Mouse (Mus musculus): ENCODE results near the gene Dgkz. TPM values are rescaled to one million over a fixed set of nuclear protein-coding genes. Genes with fewer than 3 reads are reported as not detected.

The Dgkz gene
- polyA plus RNA-seq, 1 experiment from 2014 or later = 53.2 TPM

GRCm38 (mm10) chr2:91939303-91939935, 36.2 kb downstream of the Dgkz start:
- Histone ChIP-seq H3K4me2 (replicated peaks; ENCODE audit: low read depth) (no peak overlapping the region), H3K27ac (ENCODE audit: low read depth, low read length) (no peak overlapping the region), H3K4me3 (ENCODE audit: low read depth, low read length) (no peak overlapping the region), H3K36me3 (ENCODE audit: control insufficient read depth, insufficient read depth) (peaks cover 91% of the 10 kb centered on the region), H3K27me3 (replicated peaks; ENCODE audit: control insufficient read depth, insufficient read depth, low read length) (no peaks in the 10 kb centered on the region), H3K9me3 (ENCODE audit: control insufficient read depth) (no peaks in the 10 kb centered on the region), H3K4me1 (replicated peaks; ENCODE audit: control insufficient read depth, insufficient read depth, low read length) (no peaks in the 10 kb centered on the region), H3K9ac (ENCODE audit: low read depth, low read length) (no peak overlapping the region)
- no peak for TF ChIP-seq CTCF (IDR thresholded peaks at IDR 0.05; ENCODE audit: low read depth)
- 79% methylated on average over 15 of the region's 15 CpGs for WGBS
- ATAC-seq = no peak

GRCm38 (mm10) chr2:91936154-91936553, 39.5 kb downstream of the Dgkz start:
- Histone ChIP-seq H3K9ac (ENCODE audit: low read depth, low read length) (no peak overlapping the region), H3K27ac (ENCODE audit: low read depth, low read length) (no peak overlapping the region; the same call in 1 of the 2 replicates), H3K27me3 (replicated peaks; ENCODE audit: control insufficient read depth, insufficient read depth, low read length) (no peaks in the 10 kb centered on the region), H3K4me2 (replicated peaks; ENCODE audit: low read depth) (no peak overlapping the region), H3K4me1 (replicated peaks; ENCODE audit: control insufficient read depth, insufficient read depth, low read length) (no peaks in the 10 kb centered on the region), H3K36me3 (ENCODE audit: control insufficient read depth, insufficient read depth) (peaks cover 79% of the 10 kb centered on the region), H3K9me3 (ENCODE audit: control insufficient read depth) (no peaks in the 10 kb centered on the region), H3K4me3 (ENCODE audit: low read depth, low read length) (no peak overlapping the region)
- 87% methylated on average over 7 of the region's 7 CpGs for WGBS
- ATAC-seq = no peak
- TF ChIP-seq CTCF (IDR thresholded peaks at IDR 0.05; ENCODE audit: low read depth) = no peak

DNA sequence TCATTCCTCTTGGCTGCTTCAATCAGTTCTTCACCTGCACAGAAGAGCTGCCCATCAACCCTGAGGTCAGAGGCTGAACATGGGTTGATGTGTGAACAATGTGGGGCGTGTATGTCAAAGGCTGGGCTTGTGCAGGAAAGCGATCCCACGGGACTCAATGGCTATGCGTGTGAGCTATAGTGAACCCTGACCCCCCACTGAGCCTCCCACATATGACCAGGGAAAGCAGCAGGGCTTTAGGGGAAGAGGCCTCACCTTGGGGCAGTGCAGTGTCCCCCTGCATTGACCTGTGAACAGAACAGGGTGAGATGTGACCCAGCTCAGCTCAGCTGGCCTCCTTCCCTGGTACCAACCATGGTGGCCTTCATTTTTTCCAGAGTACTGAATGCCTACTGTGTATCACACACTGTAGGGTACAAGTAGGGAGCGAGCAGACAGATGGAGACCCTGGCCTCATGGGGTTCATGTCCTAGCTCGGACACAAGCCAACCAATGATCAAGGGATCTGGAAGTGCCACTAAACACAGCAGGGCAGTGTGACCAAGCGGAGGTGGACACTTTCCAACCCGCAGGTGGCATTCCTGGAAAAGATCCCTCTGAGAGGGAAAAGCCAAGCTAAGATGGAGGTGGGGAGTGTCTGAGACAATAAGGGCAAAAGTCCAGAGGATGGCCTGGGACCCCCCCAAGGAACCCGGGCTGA, 40.7 kb downstream of the Dgkz start:
- H3K36me3 ChIP-seq (ENCODE audit: control insufficient read depth, insufficient read depth) = peaks cover 69% of the 10 kb centered on the region
- no peaks in the 10 kb centered on the region for H3K27me3 ChIP-seq (replicated peaks; ENCODE audit: control insufficient read depth, insufficient read depth, low read length)
- H3K4me2 ChIP-seq (replicated peaks; ENCODE audit: low read depth) = no peak overlapping the region
- WGBS = 62% methylated on average over 9 of the region's 9 CpGs
- no peaks in the 10 kb centered on the region for H3K9me3 ChIP-seq (ENCODE audit: control insufficient read depth)
- TF ChIP-seq CTCF (IDR thresholded peaks at IDR 0.05; ENCODE audit: low read depth) = no peak
- H3K4me3 ChIP-seq (ENCODE audit: low read depth, low read length) = no peak overlapping the region
- H3K27ac ChIP-seq (ENCODE audit: low read depth, low read length) = 0 out of 2 replicates have a peak overlapping the region, but pooled peaks have one; percentile 7
- ATAC-seq = 0 out of 2 replicates have a peak, but pooled peaks have one; percentile 2
- no peaks in the 10 kb centered on the region; the same call in 1 of the 2 replicates for H3K4me1 ChIP-seq (replicated peaks; ENCODE audit: control insufficient read depth, insufficient read depth, low read length)
- no peak overlapping the region for H3K9ac ChIP-seq (ENCODE audit: low read depth, low read length)

DNA sequence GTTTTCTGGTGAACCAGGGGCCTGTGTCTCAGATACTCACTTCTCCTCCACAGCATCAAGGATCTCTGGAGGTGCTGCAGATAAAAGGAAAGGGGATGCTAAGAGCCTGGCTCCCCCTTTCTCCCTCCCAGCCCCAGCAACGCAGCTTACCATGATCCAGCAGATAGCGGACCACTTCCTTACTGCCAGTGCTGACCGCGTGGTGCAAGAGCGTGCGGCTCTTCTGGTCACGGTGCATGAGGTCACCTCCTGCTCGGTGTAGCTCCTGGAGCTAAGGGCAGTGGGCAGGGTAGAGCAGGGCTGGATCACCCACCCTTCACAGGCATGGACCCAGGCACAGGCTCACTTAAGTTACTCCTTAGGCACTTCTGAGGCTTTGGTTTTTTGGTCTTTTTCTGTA, 41.6 kb downstream of the Dgkz start:
- Histone ChIP-seq H3K9ac (ENCODE audit: low read depth, low read length) (no peak overlapping the region), H3K4me3 (ENCODE audit: low read depth, low read length) (no peak overlapping the region), H3K27me3 (replicated peaks; ENCODE audit: control insufficient read depth, insufficient read depth, low read length) (no peaks in the 10 kb centered on the region), H3K27ac (ENCODE audit: low read depth, low read length) (peak overlapping the region; percentile 28; the same call in 1 of the 2 replicates), H3K9me3 (ENCODE audit: control insufficient read depth) (no peaks in the 10 kb centered on the region), H3K4me1 (replicated peaks; ENCODE audit: control insufficient read depth, insufficient read depth, low read length) (no peaks in the 10 kb centered on the region; the same call in 1 of the 2 replicates), H3K36me3 (ENCODE audit: control insufficient read depth, insufficient read depth) (peaks cover 60% of the 10 kb centered on the region), H3K4me2 (replicated peaks; ENCODE audit: low read depth) (no peak overlapping the region)
- WGBS = 37% methylated on average over 8 of the region's 8 CpGs
- no peak for ATAC-seq
- no peak for TF ChIP-seq CTCF (IDR thresholded peaks at IDR 0.05; ENCODE audit: low read depth)

GRCm38 (mm10) chr2:91933471-91933870, 42.2 kb downstream of the Dgkz start:
- WGBS = 48% methylated on average over 9 of the region's 9 CpGs

GRCm38 (mm10) chr2:91932737-91933350, 42.8 kb downstream of the Dgkz start:
- 17% methylated on average over 6 of the region's 6 CpGs for WGBS
- Histone ChIP-seq H3K9me3 (ENCODE audit: control insufficient read depth) (no peaks in the 10 kb centered on the region), H3K36me3 (ENCODE audit: control insufficient read depth, insufficient read depth) (peaks cover 51% of the 10 kb centered on the region), H3K4me2 (replicated peaks; ENCODE audit: low read depth) (peak overlapping the region; percentile 65), H3K4me3 (ENCODE audit: low read depth, low read length) (no peak overlapping the region), H3K9ac (ENCODE audit: low read depth, low read length) (no peak overlapping the region), H3K27me3 (replicated peaks; ENCODE audit: control insufficient read depth, insufficient read depth, low read length) (no peaks in the 10 kb centered on the region), H3K4me1 (replicated peaks; ENCODE audit: control insufficient read depth, insufficient read depth, low read length) (peaks cover 3% of the 10 kb centered on the region; the same call in 1 of the 2 replicates), H3K27ac (ENCODE audit: low read depth, low read length) (no peak overlapping the region; the same call in 1 of the 2 replicates)
- no peak for ATAC-seq
- no peak for TF ChIP-seq CTCF (IDR thresholded peaks at IDR 0.05; ENCODE audit: low read depth)

More at GRCm38 (mm10) chr2:91933471-91933870, 42.2 kb downstream of the Dgkz start:
- no peak overlapping the region; the same call in 1 of the 2 replicates for H3K27ac ChIP-seq (ENCODE audit: low read depth, low read length)
- H3K27me3 ChIP-seq (replicated peaks; ENCODE audit: control insufficient read depth, insufficient read depth, low read length) = no peaks in the 10 kb centered on the region
- no peak for TF ChIP-seq CTCF (IDR thresholded peaks at IDR 0.05; ENCODE audit: low read depth)
- no peak overlapping the region for H3K4me2 ChIP-seq (replicated peaks; ENCODE audit: low read depth)
- no peak overlapping the region for H3K9ac ChIP-seq (ENCODE audit: low read depth, low read length)
- H3K4me3 ChIP-seq (ENCODE audit: low read depth, low read length) = no peak overlapping the region
- H3K36me3 ChIP-seq (ENCODE audit: control insufficient read depth, insufficient read depth) = peaks cover 57% of the 10 kb centered on the region
- H3K9me3 ChIP-seq (ENCODE audit: control insufficient read depth) = no peaks in the 10 kb centered on the region
- H3K4me1 ChIP-seq (replicated peaks; ENCODE audit: control insufficient read depth, insufficient read depth, low read length) = no peaks in the 10 kb centered on the region; the same call in 1 of the 2 replicates
- no peak for ATAC-seq
